Mouse (Mus musculus) cortical plate, adult 2 months (tissue): ENCODE measurements around the gene Teddm1a.

Experiments
- CTCF ChIP-seq: fragments of 200-500 bp; IDR thresholded peaks from 2 replicates; pipeline ENCODE4 v1.5.1; 2011; ENCODE audit warnings: mild to moderate bottlenecking, control low read depth, low read length; ENCODE audit not compliant: insufficient read depth; ENCODE audit errors: extremely low read depth
- POLR2A ChIP-seq: fragments of 200-500 bp; IDR thresholded peaks from 2 replicates; pipeline ENCODE4 v1.6.1; 2011; ENCODE audit warnings: mild to moderate bottlenecking, low read length, control low read depth; ENCODE audit not compliant: insufficient read depth; ENCODE audit errors: extremely low read depth

DNA sequence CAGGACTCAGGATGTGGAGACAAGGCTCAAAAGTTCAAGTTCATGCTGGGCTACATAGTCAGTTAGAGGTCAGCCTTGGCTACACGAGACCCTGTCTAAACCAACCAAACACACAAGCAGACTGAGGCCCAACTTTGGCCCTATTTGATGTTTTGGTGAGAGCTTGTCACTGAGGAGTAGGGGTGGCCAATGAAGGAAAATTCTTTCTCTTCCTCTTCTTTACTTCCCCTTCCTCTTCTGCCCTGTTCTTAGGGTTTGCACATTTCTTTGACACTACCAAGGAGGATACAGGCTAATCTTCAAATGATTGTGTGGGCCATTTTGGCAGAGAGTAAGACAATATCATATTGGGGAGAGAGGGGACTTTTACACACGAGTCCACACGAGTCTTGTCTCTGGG lies 22.3 kb downstream of the Teddm1a start:
- TF ChIP-seq CTCF, result no peak
- TF ChIP-seq POLR2A, result no peak
